Mouse (Mus musculus) ovary, postnatal 10 days (tissue): ENCODE measurements around the gene 3830406C13Rik.

Source experiments
- DNase-seq: peaks from one replicate; pipeline ENCODE4 v3.0.0; 2022; ENCODE audit warnings: low spot score

The 3830406C13Rik gene

DNA sequence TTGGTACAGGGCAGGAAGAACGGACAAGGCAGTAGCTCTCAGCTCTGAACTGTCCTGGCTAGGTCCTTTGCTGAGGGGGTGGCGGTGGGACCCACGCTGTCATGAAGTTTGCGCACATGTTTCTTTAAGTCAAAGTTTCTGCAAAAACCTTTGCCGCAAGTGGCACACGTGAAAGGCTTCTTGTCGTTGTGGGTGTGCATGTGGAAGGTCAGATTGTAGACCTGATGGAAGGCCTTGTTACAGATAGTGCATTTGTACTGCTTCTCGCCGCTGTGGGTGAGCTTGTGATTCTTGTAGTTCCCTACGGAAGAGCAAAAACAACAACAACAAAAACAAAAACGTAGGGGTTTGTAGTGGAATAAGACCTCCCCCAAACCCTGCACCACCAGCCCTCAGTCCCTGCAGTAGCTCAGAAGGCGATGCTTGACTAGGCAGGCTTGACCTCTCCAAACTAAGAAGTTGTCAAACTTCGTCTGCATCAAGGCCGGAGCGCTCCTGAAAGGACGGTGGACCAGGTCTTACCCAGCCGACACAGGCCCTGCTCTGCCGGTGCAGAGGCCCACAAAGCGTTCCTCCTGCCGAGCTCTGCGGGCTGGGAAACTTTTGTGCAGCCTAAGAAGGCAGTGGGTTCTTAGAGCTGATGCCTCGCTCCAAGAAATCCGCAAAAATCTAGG lies 58.6 kb downstream of the 3830406C13Rik start:
- DNase-seq = no peak

GRCm38 (mm10) chr14:12343451-12343941 lies 59.5 kb downstream of the 3830406C13Rik start:
- DNase-seq = no peak

- no peak for DNase-seq
Measured at GRCm38 (mm10) chr14:12344061-12344745, 60.2 kb downstream of the 3830406C13Rik start.

- no peak for DNase-seq
Measured at GRCm38 (mm10) chr14:12344746-12345240, 60.8 kb downstream of the 3830406C13Rik start.

DNA sequence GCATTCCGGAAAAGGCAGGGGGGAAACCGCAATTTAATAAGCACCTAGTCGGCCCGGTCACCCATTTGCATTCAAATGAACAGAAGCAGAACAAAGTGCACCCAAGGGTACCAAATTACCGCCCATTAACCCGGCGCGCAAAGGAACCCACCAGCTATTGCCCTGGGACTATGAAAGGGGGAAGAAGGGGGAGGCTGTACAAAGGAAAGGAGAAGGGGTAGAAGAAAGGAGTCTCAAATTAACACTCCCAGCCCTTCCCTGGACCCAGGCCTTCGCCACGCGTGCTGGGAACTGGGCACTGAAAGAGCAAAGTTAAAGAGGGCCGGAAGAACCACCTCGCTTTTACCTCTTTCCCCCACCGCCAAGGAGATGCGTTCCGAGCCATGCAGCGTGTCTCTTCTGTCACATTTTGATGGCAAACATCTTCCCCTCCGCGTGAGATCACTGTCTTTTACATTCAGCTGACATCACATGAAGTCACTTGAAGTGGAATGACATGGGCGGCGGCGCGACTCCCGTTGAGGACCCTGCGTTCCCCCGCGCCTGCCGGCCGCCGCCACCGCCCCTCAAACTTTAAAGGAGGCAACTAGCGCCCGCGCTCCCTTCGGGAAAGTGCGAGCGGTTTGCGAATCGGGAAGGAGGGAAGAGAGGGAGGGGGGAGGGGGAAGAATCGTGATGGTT lies 61.4 kb downstream of the 3830406C13Rik start:
- no peak for DNase-seq

GRCm38 (mm10) chr14:12346011-12346864 lies 62.3 kb downstream of the 3830406C13Rik start:
- no peak for DNase-seq

DNA sequence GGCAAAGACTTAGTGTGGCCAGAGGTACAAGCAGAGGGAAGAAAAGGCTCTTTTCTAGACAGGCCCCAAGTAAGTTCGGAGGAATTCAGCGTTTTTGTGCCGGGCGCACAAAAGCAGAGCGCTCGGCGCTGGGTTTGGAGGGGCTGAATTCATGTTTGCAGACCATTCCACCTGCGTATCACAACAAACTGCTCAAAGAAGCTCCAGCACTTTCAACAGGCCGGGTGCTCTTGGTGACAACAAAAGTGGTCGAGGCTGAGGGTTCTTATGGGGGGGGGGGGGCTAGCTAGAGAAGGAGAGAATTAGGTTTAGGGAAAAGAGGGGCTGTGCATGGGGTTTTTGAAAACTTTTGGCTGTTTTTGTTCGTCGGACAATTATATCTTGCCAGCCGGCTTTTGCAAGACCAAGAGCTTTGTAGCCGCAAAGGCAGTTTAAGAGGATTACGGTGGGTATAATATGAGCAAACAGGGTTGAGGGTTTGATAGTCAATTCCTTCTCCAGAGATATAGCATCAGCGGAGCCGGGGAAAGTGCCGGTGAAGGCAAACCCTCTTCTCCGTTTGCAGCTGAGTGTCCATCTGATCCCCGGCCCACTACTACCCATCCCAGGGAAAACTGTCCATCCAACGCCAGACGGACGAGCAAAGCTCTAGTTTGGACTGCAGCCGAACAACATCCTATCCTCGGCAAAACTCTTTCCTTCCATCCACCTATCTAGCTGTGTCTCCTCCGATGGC lies 63.1 kb downstream of the 3830406C13Rik start:
- no peak for DNase-seq

- no peak for DNase-seq
Measured at GRCm38 (mm10) chr14:12348089-12348488, 64.1 kb downstream of the 3830406C13Rik start, which contains the start of gene Fezf2. Gene Fezf2, minus strand, starts transcription at chr14:12348189.

GRCm38 (mm10) chr14:12349334-12350090 lies 65.5 kb downstream of the 3830406C13Rik start:
- DNase-seq = no peak

- DNase-seq = no peak
Measured at GRCm38 (mm10) chr14:12350271-12350916, 66.4 kb downstream of the 3830406C13Rik start.
